ENCODE assay signal across 8 mouse cellular contexts in the genomic region with DNA sequence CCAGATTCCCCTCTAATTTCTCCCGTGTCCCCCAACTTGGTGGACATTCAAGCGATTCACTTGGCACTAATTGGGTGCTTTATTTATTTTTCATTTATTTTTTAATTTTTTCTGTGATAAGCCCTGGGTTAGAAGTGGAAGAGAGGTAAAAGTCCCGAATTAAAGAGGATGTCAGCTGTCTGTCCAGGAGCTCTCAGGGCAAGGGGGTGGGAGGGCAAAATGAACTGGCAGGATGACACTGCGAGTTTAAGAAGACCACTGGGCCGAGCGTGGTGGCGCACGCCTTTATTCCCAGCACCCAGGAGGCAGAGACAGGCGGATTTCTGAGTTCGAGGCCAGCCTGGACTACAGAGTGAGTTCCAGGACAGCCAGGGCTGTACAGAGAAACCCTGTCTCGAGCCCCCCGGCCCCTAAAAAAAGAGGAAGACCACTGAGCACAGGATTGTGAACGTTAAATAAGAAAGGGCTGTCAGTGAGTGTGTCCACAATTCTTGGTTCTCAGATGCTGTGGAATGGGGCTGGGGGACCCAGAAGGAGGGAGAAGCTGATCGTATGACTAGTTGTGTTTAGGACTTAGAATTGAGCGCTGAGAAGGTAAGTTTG. TPM values are rescaled to one million over a fixed set of nuclear protein-coding genes. Genes with fewer than 3 reads are reported as not detected.
DNase-seq lines count a peak whose midpoint lies in the region; ATAC-seq and TF ChIP-seq lines count a peak whose summit lies in the region.

No protein-coding gene starts in this region.

- no peak for DNase-seq in heart, postnatal 25 days (ENCODE audit: low spot score)
- peak; percentile 29 for DNase-seq in G1E (ENCODE audit: low spot score)
- no peak for DNase-seq in midbrain, embryonic 10.5 days (ENCODE audit: low spot score)
- DNase-seq in layer of hippocampus, postnatal 36 days: no peak
- DNase-seq in gastrocnemius, postnatal 14 days: no peak
- DNase-seq in layer of hippocampus, adult 9-10 months (ENCODE audit: low spot score): no peak

- TF ChIP-seq CTCF in G1E (IDR thresholded peaks at IDR 0.05; ENCODE audit: low read depth, low read length): no peak

- 59% methylated on average over 15 of the region's 15 CpGs for WGBS in heart, embryonic 13.5 days
- WGBS in heart, embryonic 16.5 days: 55% methylated on average over 15 of the region's 15 CpGs
- 62% methylated on average over 15 of the region's 15 CpGs for WGBS in midbrain, embryonic 10.5 days

- no peaks in the 10 kb centered on the region for H3K36me3 ChIP-seq in heart, embryonic 13.5 days
- no peaks in the 10 kb centered on the region for H3K36me3 ChIP-seq in G1E (replicated peaks)
- no peaks in the 10 kb centered on the region for H3K36me3 ChIP-seq in heart, embryonic 16.5 days (ENCODE audit: control insufficient read depth, insufficient read depth)
- H3K36me3 ChIP-seq in midbrain, embryonic 10.5 days: no peaks in the 10 kb centered on the region

- no peaks in the 10 kb centered on the region for H3K9me3 ChIP-seq in heart, embryonic 13.5 days
- no peaks in the 10 kb centered on the region for H3K9me3 ChIP-seq in G1E (replicated peaks)
- H3K9me3 ChIP-seq in heart, embryonic 16.5 days (replicated peaks; ENCODE audit: control insufficient read depth, low read length): no peaks in the 10 kb centered on the region
- no peaks in the 10 kb centered on the region for H3K9me3 ChIP-seq in midbrain, embryonic 10.5 days (replicated peaks)

- no peak for ATAC-seq in heart, embryonic 13.5 days (ENCODE audit: extremely low read depth, insufficient number of reproducible peaks, low FRiP score, low TSS enrichment)
- no peak for ATAC-seq in G1E (ENCODE audit: extremely low read depth, insufficient number of reproducible peaks, low FRiP score, poor library complexity, severe bottlenecking)
- no peak for ATAC-seq in heart, embryonic 16.5 days (replicated peaks; ENCODE audit: extremely low read depth, insufficient read depth, low FRiP score)

- peak overlapping the region; percentile 88 for H3K9ac ChIP-seq in heart, embryonic 13.5 days
- peak overlapping the region; percentile 86 for H3K9ac ChIP-seq in heart, embryonic 16.5 days (ENCODE audit: low read length)

- intact Hi-C loops in heart, postnatal 25 days (cut with DNase I): no loop called here
- intact Hi-C loops in gastrocnemius, postnatal 14 days (cut with DNase I; ENCODE audit: low total_unique reads): no loop called here

- H3K4me1 ChIP-seq in heart, embryonic 13.5 days: peaks cover 42% of the 10 kb centered on the region
- H3K4me1 ChIP-seq in G1E (ENCODE audit: insufficient read depth, low read depth, low read length): peaks cover 74% of the 10 kb centered on the region
- peaks cover 25% of the 10 kb centered on the region for H3K4me1 ChIP-seq in heart, embryonic 16.5 days (ENCODE audit: control insufficient read depth, insufficient read depth, low read length)
- H3K4me1 ChIP-seq in midbrain, embryonic 10.5 days: peaks cover 43% of the 10 kb centered on the region

- peak overlapping the region; percentile 62 for H3K4me3 ChIP-seq in heart, embryonic 13.5 days
- H3K4me3 ChIP-seq in G1E (ENCODE audit: low read depth, low read length): peak overlapping the region; percentile 73
- H3K4me3 ChIP-seq in heart, embryonic 16.5 days (ENCODE audit: low read length): peak overlapping the region; percentile 66
- H3K4me3 ChIP-seq in midbrain, embryonic 10.5 days: peak overlapping the region; percentile 61

- H3K27me3 ChIP-seq in heart, embryonic 13.5 days (replicated peaks): no peaks in the 10 kb centered on the region
- peaks cover 11% of the 10 kb centered on the region; the same call in 1 of the 2 replicates for H3K27me3 ChIP-seq in G1E (ENCODE audit: insufficient read depth, low read length)
- H3K27me3 ChIP-seq in heart, embryonic 16.5 days (ENCODE audit: control insufficient read depth, insufficient read depth, low read length): no peaks in the 10 kb centered on the region
- H3K27me3 ChIP-seq in midbrain, embryonic 10.5 days (ENCODE audit: low read depth, poor library complexity, severe bottlenecking): peaks cover 31% of the 10 kb centered on the region

- peak overlapping the region; percentile 99 for H3K27ac ChIP-seq in heart, embryonic 13.5 days (replicated peaks)
- peak overlapping the region; percentile 98 for H3K27ac ChIP-seq in heart, embryonic 16.5 days (ENCODE audit: low read length)
- H3K27ac ChIP-seq in midbrain, embryonic 10.5 days (replicated peaks): peak overlapping the region; percentile 92

- H3K4me2 ChIP-seq in heart, embryonic 13.5 days: peak overlapping the region; percentile 68
- peak overlapping the region; percentile 68 for H3K4me2 ChIP-seq in heart, embryonic 16.5 days (ENCODE audit: low read depth, low read length)

RNA-seq across cellular contexts. Expression of a gene that starts 3.8 kb away (rescaled TPM):
- 57.3 and 60.4 TPM in 2 replicates for polyA plus RNA-seq in heart, embryonic 13.5 days (2015; fragmentation: Nextera tagmentation; extraction: Ambion mirVana)
- 100 to 1,000 TPM; 123 to 139 TPM for total RNA-seq in heart, postnatal 25 days (2021)
- total RNA-seq in G1E (2014; fragmentation: Nextera tagmentation) (154 and 171 TPM in 2 replicates), G1E (2017) (64.6 and 66.4 TPM in 2 replicates)
- 272 and 321 TPM in 2 replicates for polyA plus RNA-seq in G1E (2012)
- polyA plus RNA-seq in heart, embryonic 16.5 days (2015; fragmentation: Nextera tagmentation; extraction: Ambion mirVana): 64.6 and 66.7 TPM in 2 replicates
- polyA plus RNA-seq in midbrain, embryonic 10.5 days (2016; fragmentation: Nextera tagmentation; extraction: Ambion mirVana): 31.8 and 34.4 TPM in 2 replicates
- total RNA-seq in layer of hippocampus, postnatal 36 days (2021): 10 to 100 TPM; 25.9 to 28.4 TPM
- total RNA-seq in gastrocnemius, postnatal 14 days (2021): 10 to 100 TPM; 88.2 to 88.5 TPM

RNA-seq across cellular contexts. Expression of a gene that starts 12.5 kb away (rescaled TPM):
- polyA plus RNA-seq in heart, embryonic 13.5 days (2015; fragmentation: Nextera tagmentation; extraction: Ambion mirVana): 2.8 and 3.1 TPM in 2 replicates
- 1 to 10 TPM; 2.5 to 3.2 TPM for total RNA-seq in heart, postnatal 25 days (2021)
- total RNA-seq in G1E (2014; fragmentation: Nextera tagmentation) (not detected in 2 replicates), G1E (2017) (0.23 and 0.60 TPM in 2 replicates)
- polyA plus RNA-seq in G1E (2012): not detected in 2 replicates
- 3.4 and 4.3 TPM in 2 replicates for polyA plus RNA-seq in heart, embryonic 16.5 days (2015; fragmentation: Nextera tagmentation; extraction: Ambion mirVana)
- 1.4 and 2.2 TPM in 2 replicates for polyA plus RNA-seq in midbrain, embryonic 10.5 days (2016; fragmentation: Nextera tagmentation; extraction: Ambion mirVana)
- 1 to 10 TPM; 2.6 to 3.6 TPM for total RNA-seq in layer of hippocampus, postnatal 36 days (2021)
- total RNA-seq in gastrocnemius, postnatal 14 days (2021): 1 to 10 TPM; 2.5 to 4.5 TPM

RNA-seq across cellular contexts. Expression of a gene that starts 21.7 kb away (rescaled TPM):
- 0.19 and 0.45 TPM in 2 replicates for polyA plus RNA-seq in heart, embryonic 13.5 days (2015; fragmentation: Nextera tagmentation; extraction: Ambion mirVana)
- total RNA-seq in heart, postnatal 25 days (2021): 1 to 10 TPM in 1 of 2 experiments, under 1 TPM in 1; 0.57 to 1.0 TPM
- total RNA-seq in G1E (2014; fragmentation: Nextera tagmentation) (0.29 and 0.68 TPM in 2 replicates), G1E (2017) (0.29 and 1.1 TPM in 2 replicates)
- polyA plus RNA-seq in G1E (2012): 0.11 and 0.35 TPM in 2 replicates
- 0.37 and 1.7 TPM in 2 replicates for polyA plus RNA-seq in heart, embryonic 16.5 days (2015; fragmentation: Nextera tagmentation; extraction: Ambion mirVana)
- 0.15 and 0.25 TPM in 2 replicates for polyA plus RNA-seq in midbrain, embryonic 10.5 days (2016; fragmentation: Nextera tagmentation; extraction: Ambion mirVana)
- total RNA-seq in layer of hippocampus, postnatal 36 days (2021): under 1 TPM; 0.10 to 0.33 TPM
- total RNA-seq in gastrocnemius, postnatal 14 days (2021): under 1 TPM; 0.27 TPM

RNA-seq across cellular contexts. Expression of a gene that starts 25.6 kb away (rescaled TPM):
- polyA plus RNA-seq in heart, embryonic 13.5 days (2015; fragmentation: Nextera tagmentation; extraction: Ambion mirVana): 0.33 and 0.38 TPM in 2 replicates
- under 1 TPM; 0.18 to 0.28 TPM for total RNA-seq in heart, postnatal 25 days (2021)
- total RNA-seq in G1E (2014; fragmentation: Nextera tagmentation) (not detected in 2 replicates), G1E (2017) (0.27 TPM in 1 of 2 replicates, not detected in the other)
- not detected in 2 replicates for polyA plus RNA-seq in G1E (2012)
- polyA plus RNA-seq in heart, embryonic 16.5 days (2015; fragmentation: Nextera tagmentation; extraction: Ambion mirVana): 0.62 and 1.1 TPM in 2 replicates
- polyA plus RNA-seq in midbrain, embryonic 10.5 days (2016; fragmentation: Nextera tagmentation; extraction: Ambion mirVana): 0.12 and 0.22 TPM in 2 replicates
- total RNA-seq in layer of hippocampus, postnatal 36 days (2021): 1 to 10 TPM; 1.0 to 1.2 TPM
- under 1 TPM; 0.10 to 0.20 TPM for total RNA-seq in gastrocnemius, postnatal 14 days (2021)
